In genomic region chr10:121423541-121424349, GRCm38 (mm10) we compare ENCODE assay signal across 9 mouse cellular contexts. TPM values are rescaled to one million over a fixed set of nuclear protein-coding genes. Genes with fewer than 3 reads are reported as not detected.
DNase-seq lines count a peak whose midpoint lies in the region; ATAC-seq lines count a peak whose summit lies in the region.
"Had no signal": no experiment of that assay in that cellular context is flagged by ENCODE, and none has a peak within 500 bp of the region (broad histone marks: within the 10 kb centered on the region; RNA-seq: fewer than 3 reads in every experiment).

No protein-coding gene starts in this region.

- H3K36me3 ChIP-seq in heart, embryonic 11.5 days (ENCODE audit: control insufficient read depth, insufficient read depth, low read length) = no peaks in the 10 kb centered on the region
- H3K36me3 ChIP-seq in forebrain, embryonic 15.5 days = no peaks in the 10 kb centered on the region

- peaks cover 77% of the 10 kb centered on the region for H3K4me1 ChIP-seq in heart, embryonic 11.5 days (ENCODE audit: control insufficient read depth, insufficient read depth, low read length)
- peaks cover 14% of the 10 kb centered on the region for H3K4me1 ChIP-seq in forebrain, embryonic 15.5 days

- H3K4me3 ChIP-seq in heart, embryonic 11.5 days (ENCODE audit: low read depth, low read length) = no peak overlapping the region
- H3K4me3 ChIP-seq in forebrain, embryonic 15.5 days = no peak overlapping the region

- no peak for DNase-seq in heart, postnatal 36 days
- peak; percentile 73 for DNase-seq in Muller cell, postnatal 12 days (ENCODE audit: inconsistent ontology term)
- peak; percentile 60 to 62 for DNase-seq in kidney, postnatal 36 days
- no peak for DNase-seq in ovary, postnatal 36 days (ENCODE audit: low spot score)
- DNase-seq in urinary bladder, postnatal 25 days (ENCODE audit: low spot score) = no peak
- DNase-seq in adrenal gland, postnatal 14 days = no peak
- DNase-seq: thymus, adult 2 months had no signal

- H3K4me2 ChIP-seq in heart, embryonic 11.5 days = no peak overlapping the region
- H3K4me2 ChIP-seq in forebrain, embryonic 15.5 days (replicated peaks) = no peak overlapping the region

- no peaks in the 10 kb centered on the region for H3K9me3 ChIP-seq in heart, embryonic 11.5 days (replicated peaks; ENCODE audit: control insufficient read depth, low read length)
- H3K9me3 ChIP-seq in forebrain, embryonic 15.5 days = no peaks in the 10 kb centered on the region

- intact Hi-C loops in heart, postnatal 36 days (cut with DNase I) = no loop called here

- H3K9ac ChIP-seq in heart, embryonic 11.5 days (ENCODE audit: low read depth, low read length) = 0 out of 2 replicates have a peak overlapping the region, but pooled peaks have one; percentile 39
- H3K9ac ChIP-seq in forebrain, embryonic 15.5 days (replicated peaks) = no peak overlapping the region

- 68% methylated on average over 16 of the region's 16 CpGs for WGBS in heart, embryonic 11.5 days (ENCODE audit: insufficient replicate concordance)
- 22% methylated on average over 16 of the region's 16 CpGs for WGBS in forebrain, embryonic 15.5 days

- peak overlapping the region; percentile 73 for H3K27ac ChIP-seq in heart, embryonic 11.5 days (ENCODE audit: low read depth, low read length)
- peak overlapping the region; percentile 29; the same call in 1 of the 2 replicates for H3K27ac ChIP-seq in forebrain, embryonic 15.5 days (replicated peaks)

- H3K27me3 ChIP-seq in heart, embryonic 11.5 days (ENCODE audit: control insufficient read depth, insufficient read depth, low read length) = no peaks in the 10 kb centered on the region
- no peaks in the 10 kb centered on the region for H3K27me3 ChIP-seq in forebrain, embryonic 15.5 days

- ATAC-seq in heart, embryonic 11.5 days (replicated peaks; ENCODE audit: insufficient number of reproducible peaks, low FRiP score, low TSS enrichment) = no peak
- ATAC-seq in forebrain, embryonic 15.5 days (replicated peaks) = peak; percentile 62

RNA-seq across cellular contexts. Expression of gene Rassf3, which starts 52.4 kb away (rescaled TPM):
- 18.3 and 23.9 TPM in 2 replicates for polyA plus RNA-seq in heart, embryonic 11.5 days (2014; fragmentation: Nextera tagmentation; extraction: Ambion mirVana)
- 100 to 1,000 TPM; 125 to 140 TPM for total RNA-seq in heart, postnatal 36 days (2021)
- 3.8 and 4.2 TPM in 2 replicates for polyA plus RNA-seq in forebrain, embryonic 15.5 days (2015; fragmentation: Nextera tagmentation; extraction: Ambion mirVana)
- total RNA-seq in adrenal gland, postnatal 14 days (2021) = 40.1 and 41.1 TPM in 2 replicates

RNA-seq across cellular contexts. Expression of gene Gns, which starts 58.9 kb away (rescaled TPM):
- polyA plus RNA-seq in heart, embryonic 11.5 days (2014; fragmentation: Nextera tagmentation; extraction: Ambion mirVana) = 33.6 and 38.3 TPM in 2 replicates
- total RNA-seq in heart, postnatal 36 days (2021) = 10 to 100 TPM; 82.1 to 83.5 TPM
- 30.3 and 34.7 TPM in 2 replicates for polyA plus RNA-seq in forebrain, embryonic 15.5 days (2015; fragmentation: Nextera tagmentation; extraction: Ambion mirVana)
- total RNA-seq in adrenal gland, postnatal 14 days (2021) = 126 and 138 TPM in 2 replicates

Comparison
In these comparisons a context has a peak if more than half of its experiments do, and no peak if none do; other contexts are left out.
1. DNase-seq: peak in Muller cell, postnatal 12 days (single experiment) and kidney, postnatal 36 days (2 of 2); none in heart, postnatal 36 days (0 of 2), ovary, postnatal 36 days (single experiment), urinary bladder, postnatal 25 days (single experiment) and adrenal gland, postnatal 14 days (single experiment).